Mouse (Mus musculus) spleen, embryonic (tissue): Measurements from ENCODE around the gene Mmp9.

Source experiments
- CTCF ChIA-PET: fragments of 350-600 bp; sonication (Branson Sonifier 250); formaldehyde crosslinking; loops from one replicate; lab custom pipeline; 2022; lab: Charles Lee

Mmp9 gene

GRCm38 (mm10) chr2:164912151-164912550 lies 28.4 kb upstream of the Mmp9 start:
- CTCF ChIA-PET: no interaction called here

- CTCF ChIA-PET: interaction anchor here (1.6 kb wide), 1 partner anchor 36 kb away, joined by 4 read pairs; no protein-coding TSS in a partner anchor
Observed at GRCm38 (mm10) chr2:164912749-164913427, 27.7 kb upstream of the Mmp9 start.

- CTCF ChIA-PET: interaction anchor here (1.6 kb wide), 1 partner anchor 36 kb away, joined by 4 read pairs; no protein-coding TSS in a partner anchor
Observed at GRCm38 (mm10) chr2:164913428-164913786, 27.2 kb upstream of the Mmp9 start.

- CTCF ChIA-PET: interaction anchor here (0.5 to 0.7 kb wide), 4 partner anchors 39 to 246 kb away, joined by 3 to 4 read pairs (median 4); no protein-coding TSS in a partner anchor
Observed at GRCm38 (mm10) chr2:164916820-164917219, 23.8 kb upstream of the Mmp9 start.

GRCm38 (mm10) chr2:164917371-164917770 lies 23.2 kb upstream of the Mmp9 start:
- CTCF ChIA-PET: interaction anchor here (0.7 kb wide), 1 partner anchor 23 kb away, joined by 3 read pairs; no protein-coding TSS in a partner anchor

- CTCF ChIA-PET: interaction anchor here (0.6 to 0.7 kb wide), 3 partner anchors 24 to 68 kb away, joined by 3 to 5 read pairs (median 3); no protein-coding TSS in a partner anchor
Observed at GRCm38 (mm10) chr2:164918325-164918724, 22.3 kb upstream of the Mmp9 start.

- CTCF ChIA-PET: no interaction called here
Observed at GRCm38 (mm10) chr2:164921984-164922383, 18.6 kb upstream of the Mmp9 start.

GRCm38 (mm10) chr2:164923291-164923690 lies 17.3 kb upstream of the Mmp9 start:
- CTCF ChIA-PET: interaction anchor here (0.6 to 1.1 kb wide), 2 partner anchors 15 to 476 kb away, joined by 3 to 5 read pairs; no protein-coding TSS in a partner anchor

- CTCF ChIA-PET: interaction anchor here (0.6 to 0.8 kb wide), 2 partner anchors 477 to 855 kb away, joined by 3 to 5 read pairs; no protein-coding TSS in a partner anchor
Observed at GRCm38 (mm10) chr2:164924100-164924857, 16.3 kb upstream of the Mmp9 start.

GRCm38 (mm10) chr2:164930706-164931581 lies 9.6 kb upstream of the Mmp9 start:
- CTCF ChIA-PET: interaction anchor here (0.7 kb wide), 1 partner anchor 49 kb away, joined by 5 read pairs; no protein-coding TSS in a partner anchor

GRCm38 (mm10) chr2:164933534-164933933 lies 7.0 kb upstream of the Mmp9 start:
- CTCF ChIA-PET: interaction anchor here (0.6 kb wide), 2 partner anchors 99 to 137 kb away, joined by 3 to 7 read pairs; no protein-coding TSS in a partner anchor

GRCm38 (mm10) chr2:164935991-164936390 lies 4.6 kb upstream of the Mmp9 start:
- CTCF ChIA-PET: no interaction called here

GRCm38 (mm10) chr2:164938146-164939091 lies 2.2 kb upstream of the Mmp9 start:
- CTCF ChIA-PET: no interaction called here

GRCm38 (mm10) chr2:164939106-164939505 lies 1.5 kb upstream of the Mmp9 start:
- CTCF ChIA-PET: no interaction called here

- CTCF ChIA-PET: interaction anchor here (0.7 kb wide), 1 partner anchor 14 kb away, joined by 12 read pairs; no protein-coding TSS in a partner anchor
Observed at GRCm38 (mm10) chr2:164942692-164943290, 2.2 kb downstream of the Mmp9 start.

- CTCF ChIA-PET: no interaction called here
Observed at GRCm38 (mm10) chr2:164947506-164947905, 6.9 kb downstream of the Mmp9 start.

GRCm38 (mm10) chr2:164947930-164948329 lies 7.3 kb downstream of the Mmp9 start:
- CTCF ChIA-PET: no interaction called here

- CTCF ChIA-PET: interaction anchor here (0.5 kb wide), 2 partner anchors 12 to 86 kb away, joined by 3 to 6 read pairs; no protein-coding TSS in a partner anchor
Observed at GRCm38 (mm10) chr2:164948962-164949361, 8.4 kb downstream of the Mmp9 start.

- CTCF ChIA-PET: no interaction called here
Observed at GRCm38 (mm10) chr2:164950501-164950900, 9.9 kb downstream of the Mmp9 start.
